Mouse (Mus musculus): ENCODE data around the gene Ifitm7. TPM values are rescaled to one million over a fixed set of nuclear protein-coding genes. Genes with fewer than 3 reads are reported as not detected.
"Not testable (repeated sequence)": the region's sequence is repeated elsewhere in the genome, so short reads cannot be mapped to it uniquely, and the experiment has no call there.

Ifitm7 gene
- polyA plus RNA-seq, 1 experiment from 2014 or later = 0.12 TPM

DNA sequence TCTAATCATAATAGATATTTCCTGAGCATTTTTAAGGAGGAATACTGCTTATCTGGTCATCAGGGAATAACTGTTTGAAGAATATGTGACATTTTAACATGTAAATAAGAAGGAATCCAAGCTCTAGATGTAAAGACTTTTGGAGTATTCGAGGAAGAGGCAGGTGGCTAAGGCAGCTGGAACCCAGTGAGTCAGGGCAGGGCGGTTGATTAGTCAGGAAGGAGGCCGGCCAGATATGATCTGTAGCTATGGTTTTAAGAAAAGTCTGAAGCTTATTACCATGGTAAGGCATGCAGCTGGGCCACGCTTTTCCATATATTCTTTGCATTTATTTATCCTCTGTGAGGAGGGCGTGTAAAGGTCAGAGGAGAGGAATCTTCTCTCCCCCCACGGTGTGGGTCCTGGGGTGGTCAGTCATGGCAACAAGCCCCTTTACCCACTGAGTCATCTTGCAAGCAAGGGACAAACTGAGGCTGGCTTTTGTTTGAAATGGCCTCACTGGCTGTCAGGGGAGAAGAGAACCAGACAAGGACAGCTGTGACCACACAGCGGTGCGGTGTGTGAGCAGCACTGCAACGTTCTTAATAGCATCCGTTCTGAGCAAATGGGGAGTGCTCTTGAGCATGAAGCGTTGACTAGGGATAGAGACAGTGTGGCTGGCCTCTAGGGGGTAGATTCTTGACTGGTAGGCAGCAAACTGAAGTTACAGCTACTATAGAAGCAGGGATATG lies 6.0 kb upstream of the Ifitm7 start:
- H3K36me3 ChIP-seq (ENCODE audit: control insufficient read depth, insufficient read depth) = no peaks in the 10 kb centered on the region
- H3K9me3 ChIP-seq (replicated peaks; ENCODE audit: control insufficient read depth, low read length) = no peaks in the 10 kb centered on the region
- H3K4me2 ChIP-seq (ENCODE audit: low read depth, low read length) = no peak overlapping the region
- H3K4me1 ChIP-seq (ENCODE audit: control insufficient read depth, low read depth, low read length) = no peaks in the 10 kb centered on the region; the same call in 1 of the 2 replicates
- H3K9ac ChIP-seq (ENCODE audit: low read depth, low read length) = no peak overlapping the region
- H3K27ac ChIP-seq (ENCODE audit: low read length) = no peak overlapping the region
- H3K27me3 ChIP-seq (ENCODE audit: control insufficient read depth, insufficient read depth, low read depth, low read length) = no peaks in the 10 kb centered on the region
- H3K4me3 ChIP-seq (ENCODE audit: low read depth, low read length) = no peak overlapping the region
- ATAC-seq (ENCODE audit: low read depth) = no peak
- 68% methylated on average over 11 of the region's 11 CpGs for WGBS (ENCODE audit: insufficient replicate concordance)

DNA sequence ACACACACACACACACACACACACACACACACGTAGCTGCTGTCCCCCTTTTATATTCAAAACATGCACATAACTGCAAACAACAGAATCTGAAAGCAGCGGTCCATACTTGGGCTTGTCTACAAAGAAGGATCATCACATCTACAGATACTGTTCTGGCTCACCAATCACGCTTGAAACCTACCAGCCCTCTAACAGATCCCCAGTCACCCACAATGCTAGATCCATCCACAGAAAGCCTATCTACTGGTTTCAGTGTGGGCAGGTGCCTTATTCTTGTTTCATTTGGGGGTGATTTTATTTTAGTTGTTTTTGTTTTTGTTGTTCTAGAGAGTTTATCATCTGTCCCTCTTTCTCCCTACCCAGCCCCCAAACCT lies 503 bp downstream of the Ifitm7 start:
- Histone ChIP-seq H3K27me3 (ENCODE audit: control insufficient read depth, insufficient read depth, low read depth, low read length) (no peaks in the 10 kb centered on the region; the same call in 1 of the 2 replicates), H3K36me3 (ENCODE audit: control insufficient read depth, insufficient read depth) (no peaks in the 10 kb centered on the region), H3K9me3 (replicated peaks; ENCODE audit: control insufficient read depth, low read length) (no peaks in the 10 kb centered on the region), H3K27ac (ENCODE audit: low read length) (no peak overlapping the region), H3K4me1 (ENCODE audit: control insufficient read depth, low read depth, low read length) (peaks cover 3% of the 10 kb centered on the region; the same call in 1 of the 2 replicates), H3K9ac (ENCODE audit: low read depth, low read length) (no peak overlapping the region), H3K4me3 (ENCODE audit: low read depth, low read length) (no peak overlapping the region; the same call in 1 of the 2 replicates), H3K4me2 (ENCODE audit: low read depth, low read length) (no peak overlapping the region)
- WGBS (ENCODE audit: insufficient replicate concordance) = 49% methylated on average over 3 of the region's 3 CpGs
- ATAC-seq (ENCODE audit: low read depth) = no peak

DNA sequence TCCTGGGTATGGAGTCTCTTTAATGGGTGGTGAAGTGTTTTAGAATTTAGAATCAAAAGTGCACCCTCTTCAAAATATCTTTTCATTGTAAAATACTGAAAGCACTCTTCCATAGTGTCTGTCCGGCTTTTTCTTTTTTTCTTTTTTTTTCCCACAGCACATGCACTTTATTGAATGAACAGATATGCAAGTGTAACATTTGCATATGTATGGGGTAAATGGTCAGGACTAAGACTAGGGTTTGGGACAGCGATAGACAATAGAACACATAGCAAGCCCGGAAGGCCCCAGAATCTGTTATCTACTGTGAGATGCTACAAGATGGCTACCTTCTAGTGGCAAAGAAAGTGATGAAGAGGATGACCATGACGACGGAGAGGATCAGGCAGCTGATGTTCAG lies 3.5 kb downstream of the Ifitm7 start:
- no peak for ATAC-seq (ENCODE audit: low read depth)
- WGBS (ENCODE audit: insufficient replicate concordance) = 78% methylated on average over 5 of the region's 5 CpGs
- Histone ChIP-seq H3K27me3 (ENCODE audit: control insufficient read depth, insufficient read depth, low read depth, low read length) (no peaks in the 10 kb centered on the region; the same call in 1 of the 2 replicates), H3K36me3 (ENCODE audit: control insufficient read depth, insufficient read depth) (no peaks in the 10 kb centered on the region), H3K4me1 (ENCODE audit: control insufficient read depth, low read depth, low read length) (peaks cover 3% of the 10 kb centered on the region; the same call in 1 of the 2 replicates), H3K27ac (ENCODE audit: low read length) (no peak overlapping the region), H3K4me3 (ENCODE audit: low read depth, low read length) (no peak overlapping the region), H3K4me2 (ENCODE audit: low read depth, low read length) (no peak overlapping the region), H3K9me3 (replicated peaks; ENCODE audit: control insufficient read depth, low read length) (no peaks in the 10 kb centered on the region), H3K9ac (ENCODE audit: low read depth, low read length) (no peak overlapping the region)

DNA sequence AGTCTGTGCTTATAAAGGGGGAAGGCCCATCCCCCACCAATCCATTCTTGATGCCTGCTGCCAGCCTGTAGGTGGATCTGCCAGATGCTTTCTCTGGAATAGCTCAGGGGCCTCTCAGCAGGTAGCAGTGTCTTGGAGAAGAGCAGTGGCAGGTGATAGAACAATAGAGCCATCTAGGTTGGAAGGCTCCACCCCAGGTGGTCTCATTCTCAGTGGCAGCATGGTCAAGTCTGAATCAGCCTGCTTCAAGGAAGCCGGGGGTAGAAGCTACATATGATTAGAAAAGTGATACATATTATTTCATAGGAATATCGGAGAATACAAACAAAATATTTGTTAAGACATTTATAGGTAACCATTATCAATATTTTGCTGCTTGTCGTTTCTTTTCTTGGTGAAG lies 5.0 kb downstream of the Ifitm7 start:
- H3K27ac ChIP-seq (ENCODE audit: low read length); H3K36me3 ChIP-seq (ENCODE audit: control insufficient read depth, insufficient read depth); H3K9ac ChIP-seq (ENCODE audit: low read depth, low read length); H3K4me1 ChIP-seq (ENCODE audit: control insufficient read depth, low read depth, low read length); ATAC-seq (ENCODE audit: low read depth); H3K4me3 ChIP-seq (ENCODE audit: low read depth, low read length); H3K4me2 ChIP-seq (ENCODE audit: low read depth, low read length); H3K27me3 ChIP-seq (ENCODE audit: control insufficient read depth, insufficient read depth, low read depth, low read length); H3K9me3 ChIP-seq (replicated peaks; ENCODE audit: control insufficient read depth, low read length): not testable (repeated sequence)
- 60% methylated on average over 3 of the region's 3 CpGs for WGBS (ENCODE audit: insufficient replicate concordance)

DNA sequence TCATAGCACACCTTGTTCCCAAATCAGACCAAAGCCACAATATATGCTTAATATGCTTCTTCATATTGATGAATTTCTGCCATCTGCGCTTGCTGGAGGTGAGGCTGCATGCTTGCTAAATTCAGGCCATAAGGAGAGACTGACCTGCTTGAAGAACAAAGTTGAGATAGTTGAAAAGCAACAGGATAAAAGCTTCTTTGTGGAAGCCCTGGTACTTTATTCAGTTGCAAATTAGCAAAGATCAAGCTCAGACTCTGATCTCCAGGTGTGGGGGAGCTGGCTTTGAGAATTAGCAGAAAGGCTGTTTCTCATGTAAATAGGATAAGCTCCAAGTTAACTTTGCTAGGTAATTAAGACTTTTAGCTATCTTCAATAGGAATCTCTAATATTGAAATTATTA lies 9.7 kb downstream of the Ifitm7 start:
- not testable (repeated sequence) for H3K9ac ChIP-seq (ENCODE audit: low read depth, low read length); H3K4me3 ChIP-seq (ENCODE audit: low read depth, low read length); H3K27ac ChIP-seq (ENCODE audit: low read length); H3K36me3 ChIP-seq (ENCODE audit: control insufficient read depth, insufficient read depth); H3K4me2 ChIP-seq (ENCODE audit: low read depth, low read length); ATAC-seq (ENCODE audit: low read depth); H3K4me1 ChIP-seq (ENCODE audit: control insufficient read depth, low read depth, low read length); H3K27me3 ChIP-seq (ENCODE audit: control insufficient read depth, insufficient read depth, low read depth, low read length); H3K9me3 ChIP-seq (replicated peaks; ENCODE audit: control insufficient read depth, low read length)
- WGBS (ENCODE audit: insufficient replicate concordance) = 68% methylated on average over 1 of the region's 1 CpGs

DNA sequence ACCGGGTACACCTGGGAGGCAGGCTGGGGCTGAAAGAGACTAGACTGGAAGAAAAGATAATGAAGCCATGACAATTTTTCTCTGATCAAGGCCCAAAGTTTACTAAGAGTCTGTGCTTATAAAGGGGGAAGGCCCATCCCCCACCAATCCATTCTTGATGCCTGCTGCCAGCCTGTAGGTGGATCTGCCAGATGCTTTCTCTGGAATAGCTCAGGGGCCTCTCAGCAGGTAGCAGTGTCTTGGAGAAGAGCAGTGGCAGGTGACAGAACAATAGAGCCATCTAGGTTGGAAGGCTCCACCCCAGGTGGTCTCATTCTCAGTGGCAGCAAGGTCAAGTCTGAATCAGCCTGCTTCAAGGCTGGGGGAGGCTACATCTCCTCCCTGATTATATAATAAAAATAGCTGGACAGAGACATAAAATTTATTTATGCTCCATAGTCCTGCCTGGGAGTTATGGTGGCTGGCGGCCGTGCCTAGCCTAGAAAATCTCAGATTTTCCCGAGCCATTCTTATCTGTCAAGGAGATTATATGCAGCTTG lies 10.3 kb downstream of the Ifitm7 start:
- not testable (repeated sequence) for H3K36me3 ChIP-seq (ENCODE audit: control insufficient read depth, insufficient read depth); H3K4me3 ChIP-seq (ENCODE audit: low read depth, low read length); H3K9ac ChIP-seq (ENCODE audit: low read depth, low read length); H3K4me1 ChIP-seq (ENCODE audit: control insufficient read depth, low read depth, low read length); H3K9me3 ChIP-seq (replicated peaks; ENCODE audit: control insufficient read depth, low read length); H3K27ac ChIP-seq (ENCODE audit: low read length); H3K4me2 ChIP-seq (ENCODE audit: low read depth, low read length); H3K27me3 ChIP-seq (ENCODE audit: control insufficient read depth, insufficient read depth, low read depth, low read length); ATAC-seq (ENCODE audit: low read depth)
- 74% methylated on average over 4 of the region's 4 CpGs for WGBS (ENCODE audit: insufficient replicate concordance)

DNA sequence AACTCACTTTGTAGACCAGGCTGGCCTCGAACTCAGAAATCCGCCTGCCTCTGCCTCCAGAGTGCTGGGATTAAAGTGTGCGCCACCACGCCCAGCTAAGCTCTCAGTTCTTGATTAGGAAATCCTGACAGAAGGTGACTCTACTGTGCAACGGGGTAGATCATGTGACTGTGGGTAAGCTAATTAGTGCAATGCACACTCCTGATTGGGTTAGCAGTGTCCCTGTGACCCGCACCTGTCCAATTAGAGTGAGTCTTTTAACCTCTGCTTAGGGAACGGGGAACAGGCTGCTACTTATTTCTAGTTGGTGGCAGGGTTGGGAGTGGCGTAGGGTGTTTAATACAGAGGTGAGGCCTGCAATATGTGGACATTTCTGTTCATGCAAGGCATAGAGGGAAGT lies 14.6 kb downstream of the Ifitm7 start:
- Histone ChIP-seq H3K4me1 (ENCODE audit: control insufficient read depth, low read depth, low read length) (no peaks in the 10 kb centered on the region), H3K9me3 (replicated peaks; ENCODE audit: control insufficient read depth, low read length) (no peaks in the 10 kb centered on the region), H3K27ac (ENCODE audit: low read length) (no peak overlapping the region), H3K4me3 (ENCODE audit: low read depth, low read length) (no peak overlapping the region), H3K9ac (ENCODE audit: low read depth, low read length) (no peak overlapping the region), H3K27me3 (ENCODE audit: control insufficient read depth, insufficient read depth, low read depth, low read length) (no peaks in the 10 kb centered on the region), H3K36me3 (ENCODE audit: control insufficient read depth, insufficient read depth) (no peaks in the 10 kb centered on the region), H3K4me2 (ENCODE audit: low read depth, low read length) (no peak overlapping the region)
- no peak for ATAC-seq (ENCODE audit: low read depth)
- 65% methylated on average over 8 of the region's 8 CpGs for WGBS (ENCODE audit: insufficient replicate concordance)

DNA sequence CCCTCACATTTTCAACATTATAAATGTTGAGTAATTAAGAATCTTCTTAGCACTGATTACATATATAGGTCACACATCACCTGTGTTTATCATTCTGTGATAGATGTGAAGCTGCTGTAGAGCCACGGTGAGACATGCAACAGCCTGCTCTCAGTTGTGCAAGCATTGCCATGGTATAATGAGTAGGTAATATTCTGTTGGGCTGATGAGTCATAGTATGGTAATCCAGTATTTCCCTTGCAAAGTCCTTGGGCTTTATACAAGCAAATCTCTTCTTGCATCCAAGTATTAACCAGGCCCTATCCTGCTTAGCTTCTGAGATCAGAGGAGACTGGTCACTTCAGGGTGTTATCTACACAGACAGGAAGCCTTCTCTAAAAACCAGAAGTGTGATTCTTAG lies 17.6 kb downstream of the Ifitm7 start:
- no peak overlapping the region for H3K4me2 ChIP-seq (ENCODE audit: low read depth, low read length)
- 69% methylated on average over 1 of the region's 1 CpGs for whole genome bisulfite sequencing (ENCODE audit: insufficient replicate concordance)

DNA sequence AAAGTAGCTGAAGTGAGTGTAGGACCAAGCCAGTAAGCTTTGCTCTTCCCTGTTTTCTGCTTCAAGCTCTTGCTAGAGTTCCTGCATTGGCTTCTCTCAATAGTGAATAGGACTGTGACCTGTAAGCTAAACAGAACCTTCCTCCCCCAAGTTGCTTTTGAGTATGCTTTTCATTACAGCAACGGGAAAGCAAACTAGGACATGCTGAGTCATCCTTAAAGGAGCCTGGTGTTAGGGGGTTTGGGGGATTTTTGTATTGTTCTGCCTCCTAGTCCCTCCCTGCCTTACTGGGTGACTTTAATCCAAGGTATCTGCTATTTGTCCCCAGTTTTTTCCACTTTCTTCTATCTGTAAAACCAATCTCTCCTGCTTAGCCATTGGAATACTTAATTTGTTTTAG lies 24.6 kb downstream of the Ifitm7 start:
- H3K9ac ChIP-seq (ENCODE audit: low read depth, low read length) = no peak overlapping the region
- no peaks in the 10 kb centered on the region for H3K36me3 ChIP-seq (ENCODE audit: control insufficient read depth, insufficient read depth)
- no peak overlapping the region for H3K4me2 ChIP-seq (ENCODE audit: low read depth, low read length)
- no peaks in the 10 kb centered on the region for H3K27me3 ChIP-seq (ENCODE audit: control insufficient read depth, insufficient read depth, low read depth, low read length)
- WGBS (ENCODE audit: insufficient replicate concordance) = 6% methylated on average over 1 of the region's 1 CpGs
- H3K4me3 ChIP-seq (ENCODE audit: low read depth, low read length) = no peak overlapping the region
- no peaks in the 10 kb centered on the region for H3K4me1 ChIP-seq (ENCODE audit: control insufficient read depth, low read depth, low read length)
- ATAC-seq (ENCODE audit: low read depth) = no peak
- H3K27ac ChIP-seq (ENCODE audit: low read length) = no peak overlapping the region
- no peaks in the 10 kb centered on the region for H3K9me3 ChIP-seq (replicated peaks; ENCODE audit: control insufficient read depth, low read length)

More for the DNA sequence above, 17.6 kb downstream of the Ifitm7 start:
- Histone ChIP-seq H3K9ac (ENCODE audit: low read depth, low read length) (no peak overlapping the region), H3K36me3 (ENCODE audit: control insufficient read depth, insufficient read depth) (no peaks in the 10 kb centered on the region), H3K4me1 (ENCODE audit: control insufficient read depth, low read depth, low read length) (no peaks in the 10 kb centered on the region), H3K9me3 (replicated peaks; ENCODE audit: control insufficient read depth, low read length) (no peaks in the 10 kb centered on the region), H3K4me3 (ENCODE audit: low read depth, low read length) (no peak overlapping the region), H3K27ac (ENCODE audit: low read length) (no peak overlapping the region), H3K27me3 (ENCODE audit: control insufficient read depth, insufficient read depth, low read depth, low read length) (no peaks in the 10 kb centered on the region)
- no peak for ATAC-seq (ENCODE audit: low read depth)

Measured in liver, embryonic 16.5 days (tissue).